Mouse (Mus musculus) small intestine, adult 2 months (tissue): Measurements from ENCODE around the gene Cdc26.

Source experiments
- CTCF ChIP-seq: fragments of 200-500 bp; IDR thresholded peaks from 2 replicates; pipeline ENCODE4 v1.5.1; 2012; ENCODE audit warnings: low read depth, mild to moderate bottlenecking, control low read depth, inconsistent platforms, low read length, moderate library complexity, mixed read lengths; ENCODE audit not compliant: insufficient replicate concordance, insufficient read length; ENCODE audit errors: extremely low read depth
- POLR2A ChIP-seq: fragments of 200-500 bp; IDR thresholded peaks from 2 replicates; pipeline ENCODE4 v1.6.1; 2012; ENCODE audit warnings: low read depth, mild to moderate bottlenecking, control low read depth, inconsistent platforms, low read length, moderate library complexity

DNA sequence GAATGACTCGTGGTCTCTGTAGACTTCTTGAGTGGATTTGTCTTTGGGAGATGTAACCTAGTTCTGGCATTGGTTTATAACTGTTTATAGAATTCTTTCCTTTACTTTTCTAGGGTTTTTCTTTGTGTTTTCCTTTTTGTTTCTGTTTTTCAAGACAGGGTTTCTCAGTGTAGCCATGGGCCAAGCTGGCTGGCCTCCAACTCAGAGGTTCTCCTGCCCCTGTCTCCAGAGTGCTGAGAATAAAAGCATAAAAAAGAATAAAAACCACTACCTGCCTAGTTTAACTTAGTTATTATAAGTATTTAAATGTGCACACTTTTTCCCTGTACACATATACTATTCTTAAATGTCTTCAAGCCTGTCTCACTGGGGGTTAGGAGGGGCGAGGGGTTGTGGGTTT, 1.9 kb upstream of the Cdc26 start:
- TF ChIP-seq CTCF (no peak), POLR2A (no peak)
